Mouse (Mus musculus) retina, embryonic 14.5 days (tissue): ENCODE results near the gene Gimap8.

ENCODE experiments used
- DNase-seq: peaks from one replicate; pipeline ENCODE4 v3.0.0-alpha.2; 2015; ENCODE audit warnings: low spot score

Gimap8 gene

GRCm38 (mm10) chr6:48637811-48638500 lies 9.1 kb upstream of the Gimap8 start:
- DNase-seq, result no peak

GRCm38 (mm10) chr6:48638553-48638952 lies 8.5 kb upstream of the Gimap8 start:
- no peak for DNase-seq

- no peak for DNase-seq
Measured at GRCm38 (mm10) chr6:48641391-48641790, 5.6 kb upstream of the Gimap8 start.

DNA sequence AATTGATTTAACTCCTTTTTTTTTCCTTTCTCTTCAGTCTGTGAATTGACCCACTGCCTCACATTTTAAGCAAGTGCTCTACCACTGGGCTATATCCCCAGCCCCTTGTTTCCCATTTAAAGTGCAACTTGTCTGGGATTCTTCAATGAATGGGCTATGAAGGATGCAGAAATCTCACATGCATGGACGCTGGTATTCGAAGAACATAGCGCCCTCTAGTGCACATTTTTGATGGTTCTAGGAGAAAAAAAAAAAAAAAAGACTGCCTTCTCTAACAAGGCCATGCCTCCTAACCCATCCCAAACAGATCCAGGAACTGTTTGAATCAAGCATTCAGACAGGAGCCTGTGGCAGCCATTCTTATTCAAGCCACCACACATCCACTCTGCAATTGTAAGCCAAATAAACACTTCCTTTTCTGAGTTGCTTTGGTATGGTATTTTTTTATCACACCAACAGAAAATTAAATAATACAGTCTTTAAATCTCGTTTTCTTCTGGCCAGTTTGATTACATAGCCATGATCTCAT lies 4.2 kb upstream of the Gimap8 start:
- peak; percentile 91 for DNase-seq

DNA sequence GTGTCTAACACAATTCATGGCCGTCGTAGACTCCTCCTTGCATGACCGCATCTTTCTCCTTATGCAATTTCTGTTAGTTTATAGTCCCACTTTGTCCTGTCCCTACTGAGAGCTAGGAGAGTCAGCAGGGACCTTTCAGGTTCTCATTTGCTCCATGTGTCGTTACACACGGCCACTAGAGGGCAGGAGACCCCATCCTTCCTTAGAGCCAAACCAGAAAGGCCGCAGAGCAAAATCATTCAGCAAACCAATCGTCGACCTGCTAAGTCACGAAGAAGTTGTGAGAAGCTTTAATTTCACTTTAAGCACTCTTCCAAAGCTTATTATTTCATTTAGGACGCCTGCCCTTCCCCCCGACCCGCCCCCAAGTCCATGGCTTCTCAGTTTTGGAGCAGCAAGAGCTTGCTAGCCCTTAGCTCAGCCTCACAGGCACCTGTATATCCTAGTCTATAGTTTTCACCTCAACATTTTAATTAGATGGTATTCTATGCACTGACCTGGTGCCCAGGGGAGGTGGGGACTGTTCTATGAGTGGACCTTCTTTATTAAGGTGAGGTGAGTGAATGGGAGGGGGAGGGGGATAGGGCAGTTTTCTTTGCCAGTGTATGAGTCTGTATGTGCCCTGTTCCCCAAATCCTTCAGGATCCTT lies 1.2 kb upstream of the Gimap8 start:
- DNase-seq, result peak; percentile 82

GRCm38 (mm10) chr6:48646309-48646690 lies 734 bp upstream of the Gimap8 start:
- no peak for DNase-seq

DNA sequence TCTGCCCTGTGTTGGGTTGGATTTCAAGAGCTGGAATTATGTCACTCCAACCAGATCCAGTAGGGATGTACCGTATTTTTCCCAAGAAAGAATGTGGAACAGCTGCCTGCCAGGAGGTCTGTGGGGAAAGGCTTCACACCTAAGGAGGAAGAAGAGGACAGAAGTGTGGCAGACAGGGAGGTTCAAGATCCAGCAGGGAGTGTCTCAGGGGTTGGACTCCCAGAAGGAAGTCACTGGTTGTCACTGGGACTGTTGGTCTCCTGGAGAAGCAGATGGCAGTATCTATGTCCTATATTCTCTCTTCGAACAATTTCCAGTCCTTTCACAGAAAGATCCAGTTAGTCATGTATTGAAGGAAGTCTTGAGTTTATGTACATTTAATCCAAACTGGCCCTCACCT lies 577 bp downstream of the Gimap8 start:
- no peak for DNase-seq

GRCm38 (mm10) chr6:48648779-48649178 lies 1.7 kb downstream of the Gimap8 start:
- DNase-seq, result no peak

- DNase-seq, result no peak
Measured at GRCm38 (mm10) chr6:48650041-48650440, 3.0 kb downstream of the Gimap8 start.

GRCm38 (mm10) chr6:48658721-48659120 lies 11.7 kb downstream of the Gimap8 start:
- DNase-seq, result no peak

- no peak for DNase-seq
Measured at GRCm38 (mm10) chr6:48664750-48665149, 17.7 kb downstream of the Gimap8 start.

DNA sequence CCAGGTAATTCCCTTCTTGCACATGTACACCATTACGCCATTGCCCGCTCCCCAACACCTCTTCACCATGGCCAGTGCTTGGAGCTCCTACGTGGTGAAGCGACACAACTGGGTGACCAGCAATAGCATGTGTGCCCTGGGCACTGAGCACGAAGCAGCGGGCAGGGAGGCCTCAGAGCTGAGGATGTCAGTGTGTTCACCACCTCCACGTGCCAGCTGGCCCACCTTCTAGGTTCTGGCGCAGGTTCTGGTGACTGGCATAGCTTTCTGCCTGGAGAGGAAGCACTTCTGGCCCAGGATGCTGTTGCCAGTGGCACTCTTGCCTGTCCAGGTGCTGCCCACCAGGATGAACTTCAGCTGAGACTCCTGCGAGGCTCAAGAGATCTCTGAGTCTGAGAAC lies 18.4 kb downstream of the Gimap8 start:
- no peak for DNase-seq

- DNase-seq, result no peak
Measured at GRCm38 (mm10) chr6:48666159-48666586, 19.1 kb downstream of the Gimap8 start.

- no peak for DNase-seq
Measured at GRCm38 (mm10) chr6:48668022-48668421, 21.0 kb downstream of the Gimap8 start.

GRCm38 (mm10) chr6:48669446-48669969 lies 22.5 kb downstream of the Gimap8 start:
- DNase-seq, result no peak

GRCm38 (mm10) chr6:48674291-48675058 lies 27.4 kb downstream of the Gimap8 start:
- DNase-seq, result no peak

- no peak for DNase-seq
Measured at GRCm38 (mm10) chr6:48675400-48675930, 28.4 kb downstream of the Gimap8 start.

GRCm38 (mm10) chr6:48675931-48676859 lies 29.2 kb downstream of the Gimap8 start, which contains the start of gene Gimap9:
TSS of gene Gimap9 (plus strand) at chr6:48676129.
- DNase-seq, result peak; percentile 27

DNA sequence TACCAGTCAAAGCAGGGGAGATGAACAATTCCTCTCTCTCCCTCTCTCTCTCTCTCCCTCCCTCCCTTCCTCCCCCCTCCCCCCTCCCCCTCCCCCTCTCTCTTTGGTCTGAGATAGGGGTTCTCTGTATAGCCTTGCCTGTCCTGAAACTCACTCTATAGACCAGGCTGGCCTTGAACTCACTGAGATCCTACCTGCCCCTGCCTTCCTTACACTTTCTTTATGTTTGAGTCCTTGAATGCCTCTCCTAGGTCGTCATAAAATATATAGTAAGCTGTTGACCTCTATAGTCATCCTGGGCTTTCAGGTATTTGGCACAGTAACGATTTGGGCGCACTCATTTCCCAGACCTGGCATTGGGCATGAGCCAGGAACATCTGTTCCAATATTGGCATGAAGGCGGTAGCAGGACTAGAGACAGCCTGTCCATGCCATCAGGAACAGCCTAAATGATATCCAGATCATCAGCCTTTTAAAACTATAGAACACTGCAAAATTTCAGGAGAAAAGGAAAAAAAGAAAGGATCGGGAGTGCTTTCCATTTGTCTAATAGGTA lies 29.9 kb downstream of the Gimap8 start:
- DNase-seq, result no peak

- DNase-seq, result no peak
Measured at GRCm38 (mm10) chr6:48677492-48678345, 30.7 kb downstream of the Gimap8 start.
